Mouse (Mus musculus) thymus, adult 2 months (tissue): ENCODE data around the gene Cdk5r1. TPM values are rescaled to one million over a fixed set of nuclear protein-coding genes. Genes with fewer than 3 reads are reported as not detected.

Experiments used
- DNase-seq: peaks from one replicate; pipeline ENCODE4 v3.0.0; 2021
- H3K27ac ChIP-seq: fragments of 200-500 bp; 2 replicates; pipeline ENCODE4 v1.5.1; 2012; ENCODE audit warnings: low read length, control low read depth; ENCODE audit not compliant: control insufficient read depth, insufficient read depth
- H3K27me3 ChIP-seq: fragments of 200-500 bp; 2 replicates; pipeline ENCODE4 v1.6.1; 2012; ENCODE audit warnings: mild to moderate bottlenecking, low read length, moderate library complexity, mixed read lengths; ENCODE audit not compliant: control insufficient read depth, insufficient read depth
- H3K36me3 ChIP-seq: fragments of 200-500 bp; 2 replicates; pipeline ENCODE4 v1.6.1; 2012; ENCODE audit warnings: mild to moderate bottlenecking, low read length, moderate library complexity; ENCODE audit not compliant: control insufficient read depth, insufficient read depth
- H3K4me1 ChIP-seq: fragments of 200-500 bp; replicated peaks from 2 replicates; pipeline ENCODE4 v1.6.1; 2012; ENCODE audit warnings: low read length; ENCODE audit not compliant: control insufficient read depth, insufficient read depth
- H3K4me3 ChIP-seq: fragments of 200-500 bp; 2 replicates; pipeline ENCODE4 v1.5.1; 2012; ENCODE audit warnings: mild to moderate bottlenecking, low read length, control low read depth, moderate library complexity; ENCODE audit not compliant: control insufficient read depth, insufficient read depth
- CTCF ChIP-seq: fragments of 200-500 bp; IDR thresholded peaks from 2 replicates; pipeline ENCODE4 v1.5.1; 2012; ENCODE audit warnings: mild to moderate bottlenecking, control low read depth, low read length, moderate library complexity, borderline replicate concordance; ENCODE audit not compliant: control insufficient read depth, poor library complexity, insufficient read depth; ENCODE audit errors: extremely low read depth
- POLR2A ChIP-seq: fragments of 200-500 bp; IDR thresholded peaks from 2 replicates; pipeline ENCODE4 v1.6.1; 2012; ENCODE audit warnings: mild to moderate bottlenecking, low read length, control low read depth, moderate library complexity; ENCODE audit not compliant: control insufficient read depth, poor library complexity, insufficient read depth; ENCODE audit errors: extremely low read depth
- WGBS: fragments of 180-500 bp; shearing (Covaris S2); methylation state at CpG from one replicate; pipeline ENCODE4 v1.1.7; 2018; 5-methylcytosine and 5-hydroxymethylcytosine counted together
- polyA plus RNA-seq: library from polyadenylated mRNA; depleted of rRNA; stranded (reverse); fragments of >200 nt; gene quantifications from 2 replicates; pipeline ENCODE4 v1.2.3, GENCODE M21; 2012

Gene Cdk5r1
- polyA plus RNA-seq, 1 experiment: 10.8 TPM

DNA sequence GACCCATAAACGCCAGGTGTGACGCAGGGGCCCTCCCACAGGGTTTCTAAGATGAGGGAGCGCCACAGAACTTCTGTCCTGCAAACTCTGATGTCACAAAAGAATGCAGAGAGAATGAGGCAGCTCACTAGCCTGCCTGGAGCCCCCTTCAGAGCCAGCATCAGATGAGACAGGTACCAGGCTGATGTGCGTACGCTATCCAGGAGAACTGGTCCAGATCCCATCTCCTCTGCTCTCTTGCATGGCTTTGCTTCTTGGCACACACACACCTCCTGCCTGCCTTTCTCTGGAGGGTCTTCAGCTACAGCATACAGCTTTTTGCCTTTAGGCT is 32.3 kb downstream of the Cdk5r1 start:
- Histone ChIP-seq H3K4me3 (peak overlapping the region; percentile 9), H3K36me3 (no peaks in the 10 kb centered on the region), H3K27me3 (no peaks in the 10 kb centered on the region), H3K27ac (peak overlapping the region; percentile 93), H3K4me1 (peaks cover 84% of the 10 kb centered on the region)
- no peak for TF ChIP-seq POLR2A
- no peak for TF ChIP-seq CTCF
- WGBS: 38% methylated on average over 5 of the region's 5 CpGs
- no peak for DNase-seq

DNA sequence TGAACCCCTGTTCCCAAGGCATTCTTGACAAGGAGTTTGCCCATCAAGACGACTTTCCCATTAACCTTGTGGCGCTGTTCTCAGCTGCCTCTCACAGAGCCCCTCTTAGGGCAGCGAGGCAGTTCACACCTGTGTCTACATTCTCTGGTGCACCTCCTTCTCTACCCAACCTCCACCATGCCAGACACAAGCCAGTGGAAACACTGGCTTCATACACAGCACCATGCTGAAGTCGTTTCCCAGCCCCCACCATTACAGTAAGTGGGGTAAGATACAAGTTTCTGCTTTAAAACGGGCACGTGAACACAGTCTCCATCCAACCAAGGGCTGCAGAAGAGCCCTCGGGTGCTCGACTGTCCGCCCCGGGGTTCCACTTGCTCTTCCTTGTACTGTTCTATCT is 33.3 kb downstream of the Cdk5r1 start:
- Histone ChIP-seq H3K36me3 (no peaks in the 10 kb centered on the region), H3K4me1 (peaks cover 81% of the 10 kb centered on the region), H3K4me3 (no peak overlapping the region), H3K27ac (peak overlapping the region; percentile 52; the same call in 1 of the 2 replicates), H3K27me3 (no peaks in the 10 kb centered on the region)
- no peak for TF ChIP-seq CTCF
- TF ChIP-seq POLR2A: no peak
- DNase-seq: peak; percentile 40
- WGBS: 69% methylated on average over 10 of the region's 10 CpGs

DNA sequence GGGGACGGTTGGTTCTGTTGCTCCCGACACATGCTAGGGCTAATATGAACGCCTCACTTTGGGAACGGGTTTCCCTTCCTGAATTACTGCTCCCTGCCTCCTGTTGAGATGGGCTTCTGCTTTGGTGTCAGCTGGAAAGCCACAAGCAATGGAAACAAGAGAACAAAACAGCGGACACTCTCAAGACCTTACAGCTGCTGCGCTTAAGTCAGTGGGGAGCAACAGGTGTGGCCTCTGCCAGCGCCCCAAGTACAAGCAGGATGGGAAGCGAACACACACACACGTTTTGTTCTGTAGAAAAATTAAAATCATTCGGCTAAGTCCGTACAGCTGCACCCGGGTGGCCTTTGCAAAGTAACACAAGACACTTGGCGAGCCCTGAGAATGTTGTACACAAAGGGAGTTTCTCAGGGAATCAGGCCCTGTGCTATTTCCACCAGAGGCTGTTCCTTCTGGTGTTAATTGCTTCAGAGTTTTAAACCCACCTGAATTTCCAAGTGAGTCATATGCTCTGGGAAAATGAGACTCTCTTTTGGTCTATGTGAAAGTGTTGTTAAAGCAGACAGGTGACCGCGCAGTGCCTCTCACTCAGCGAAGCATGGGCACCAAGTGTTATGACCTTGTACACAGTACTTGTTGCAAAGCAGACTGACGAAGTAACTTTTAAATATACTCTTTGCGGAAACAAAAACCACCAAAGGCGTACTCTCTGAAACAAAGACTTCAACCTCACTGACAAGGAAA is 35.7 kb downstream of the Cdk5r1 start:
- H3K4me1 ChIP-seq: peaks cover 71% of the 10 kb centered on the region
- 25% methylated on average over 19 of the region's 19 CpGs for WGBS
- DNase-seq: peak; percentile 51
- peak overlapping the region; percentile 70 for H3K27ac ChIP-seq
- no peak overlapping the region for H3K4me3 ChIP-seq
- H3K36me3 ChIP-seq: no peaks in the 10 kb centered on the region
- no peaks in the 10 kb centered on the region for H3K27me3 ChIP-seq
- TF ChIP-seq POLR2A (no peak), CTCF (no peak)

DNA sequence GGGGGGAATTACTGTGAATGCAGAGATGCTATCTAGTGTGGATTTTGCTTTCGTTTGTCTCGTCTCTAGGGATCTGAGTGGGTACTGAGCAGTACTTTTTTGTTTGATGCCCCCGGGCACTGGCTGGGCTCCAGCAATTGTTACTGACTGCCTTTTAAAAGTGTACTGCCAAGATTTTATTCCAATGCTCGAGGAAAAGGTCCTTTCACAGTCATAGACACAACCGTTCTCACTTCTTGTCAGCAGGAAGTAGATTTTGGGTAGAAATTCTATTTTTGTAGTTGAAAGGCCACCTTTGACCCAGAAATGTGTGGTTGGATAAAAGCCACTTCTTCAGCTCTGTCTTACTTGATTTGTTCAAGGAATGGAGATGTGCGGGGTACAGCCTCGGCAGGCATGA is 37.0 kb downstream of the Cdk5r1 start:
- Histone ChIP-seq H3K36me3 (no peaks in the 10 kb centered on the region), H3K4me3 (no peak overlapping the region), H3K27ac (peak overlapping the region; percentile 49; the same call in 1 of the 2 replicates), H3K4me1 (peaks cover 63% of the 10 kb centered on the region), H3K27me3 (no peaks in the 10 kb centered on the region)
- TF ChIP-seq POLR2A: no peak
- no peak for TF ChIP-seq CTCF
- WGBS: 7% methylated on average over 7 of the region's 7 CpGs
- DNase-seq: peak; percentile 18

DNA sequence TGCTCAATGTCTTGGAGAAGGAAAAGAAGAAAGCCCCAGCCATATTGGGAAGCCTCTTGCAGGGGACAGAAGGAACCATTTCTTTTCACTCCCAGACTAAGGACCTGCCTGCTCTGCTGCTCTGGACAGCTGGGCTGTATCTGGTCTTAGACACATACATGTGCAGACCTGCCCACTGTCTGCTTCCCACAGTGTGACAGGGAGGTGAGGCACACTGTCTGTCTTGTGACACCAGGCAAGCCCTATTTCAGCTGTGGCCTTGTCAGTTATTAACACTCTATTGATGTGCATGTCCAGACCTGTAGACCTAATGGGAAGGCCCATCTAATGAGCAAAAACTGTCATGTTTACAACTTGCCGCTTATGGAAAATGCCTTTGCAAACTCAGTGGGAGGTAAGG is 38.5 kb downstream of the Cdk5r1 start:
- H3K27ac ChIP-seq: no peak overlapping the region
- peaks cover 49% of the 10 kb centered on the region for H3K4me1 ChIP-seq
- no peak overlapping the region for H3K4me3 ChIP-seq
- TF ChIP-seq POLR2A: no peak
- TF ChIP-seq CTCF: no peak
- WGBS: 87% methylated on average over 1 of the region's 1 CpGs
- H3K27me3 ChIP-seq: no peaks in the 10 kb centered on the region
- no peaks in the 10 kb centered on the region for H3K36me3 ChIP-seq
- DNase-seq: no peak

DNA sequence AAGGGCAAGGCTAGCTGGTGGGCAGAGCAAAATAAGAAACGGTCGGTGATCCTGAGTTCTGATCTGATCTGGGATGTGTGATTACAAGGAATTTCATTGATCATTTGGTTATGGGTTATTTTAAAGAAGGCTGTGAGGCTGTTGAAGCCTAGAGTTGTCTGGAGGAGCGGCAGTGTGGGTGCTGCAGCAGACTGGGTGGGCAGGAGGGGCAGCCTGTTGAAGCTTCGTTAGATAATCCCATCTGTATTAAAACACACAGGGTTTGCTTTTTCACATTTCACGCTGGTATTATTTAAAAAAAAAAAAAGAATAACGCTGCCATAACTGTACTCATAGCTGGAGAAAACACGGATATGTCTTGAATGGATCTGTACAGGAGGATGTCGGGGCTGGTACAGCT is 39.1 kb downstream of the Cdk5r1 start:
- no peaks in the 10 kb centered on the region for H3K27me3 ChIP-seq
- no peak for TF ChIP-seq CTCF
- TF ChIP-seq POLR2A: no peak
- peaks cover 44% of the 10 kb centered on the region for H3K4me1 ChIP-seq
- 96% methylated on average over 8 of the region's 8 CpGs for WGBS
- no peak overlapping the region for H3K4me3 ChIP-seq
- no peak for DNase-seq
- no peaks in the 10 kb centered on the region for H3K36me3 ChIP-seq
- H3K27ac ChIP-seq: no peak overlapping the region
